Mouse (Mus musculus): ENCODE results near the gene Rassf5. TPM values are rescaled to one million over a fixed set of nuclear protein-coding genes. Genes with fewer than 3 reads are reported as not detected.

Gene Rassf5
- polyA plus RNA-seq, 2 experiments: 3.1 to 3.2 TPM

DNA sequence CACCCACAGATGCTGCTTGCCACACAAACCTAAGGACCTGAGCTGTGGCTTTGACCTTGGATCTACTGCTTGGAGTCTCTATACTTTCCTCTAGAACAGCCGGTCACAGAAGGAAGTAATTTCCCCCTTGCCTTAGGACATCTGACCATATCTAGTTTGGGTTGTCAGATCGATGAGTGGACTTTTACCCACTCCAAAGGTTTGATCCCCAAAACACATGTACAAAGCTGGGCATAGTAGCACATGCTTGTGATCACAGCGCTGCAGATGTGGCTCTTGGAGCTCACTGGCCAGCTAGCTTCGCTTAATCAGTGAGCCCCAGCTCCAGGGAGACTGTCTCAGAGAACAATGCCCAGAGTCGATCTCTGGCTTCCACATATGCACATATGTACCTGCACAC lies 37.0 kb downstream of the Rassf5 start:
- Histone ChIP-seq H3K27ac (replicated peaks; ENCODE audit: low read depth, low read length) (no peak overlapping the region), H3K36me3 (ENCODE audit: control insufficient read depth, insufficient read depth, low read length) (no peaks in the 10 kb centered on the region), H3K9me3 (ENCODE audit: control insufficient read depth, low read length) (no peaks in the 10 kb centered on the region)

DNA sequence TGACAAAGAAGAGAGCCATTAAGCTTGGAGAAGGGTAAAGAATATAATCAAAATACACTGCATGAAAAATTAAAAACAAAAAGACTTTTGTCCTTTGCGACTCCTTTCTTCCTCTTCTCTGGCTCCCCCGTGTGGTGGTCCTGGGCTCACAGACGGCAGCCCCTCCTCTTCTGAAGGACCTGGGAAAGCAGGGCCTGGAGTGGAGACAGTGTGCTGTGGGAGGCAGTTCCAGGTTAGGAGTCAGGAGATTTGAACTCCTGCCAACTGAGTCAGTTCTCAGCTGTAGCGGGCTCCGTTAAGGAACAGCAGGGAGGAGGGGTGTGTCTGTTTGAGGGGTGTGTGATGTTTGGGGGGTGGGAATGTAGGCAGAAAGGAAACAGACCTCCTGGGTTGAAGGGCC lies 37.5 kb downstream of the Rassf5 start:
- DNase-seq (ENCODE audit: low spot score) (peak; percentile 64), ATAC-seq (ENCODE audit: low FRiP score, low read depth) (peak; percentile 73; the same call in 1 of the 2 replicates)
- Histone ChIP-seq H3K9ac (ENCODE audit: low read depth, low read length, severe bottlenecking) (no peak overlapping the region), H3K4me1 (ENCODE audit: control insufficient read depth, insufficient read depth, low read length) (no peaks in the 10 kb centered on the region), H3K27ac (replicated peaks; ENCODE audit: low read depth, low read length) (no peak overlapping the region), H3K4me3 (replicated peaks; ENCODE audit: low read length) (no peak overlapping the region), H3K36me3 (ENCODE audit: control insufficient read depth, insufficient read depth, low read length) (no peaks in the 10 kb centered on the region), H3K9me3 (ENCODE audit: control insufficient read depth, low read length) (no peaks in the 10 kb centered on the region), H3K27me3 (ENCODE audit: control insufficient read depth, insufficient read depth, low read length) (no peaks in the 10 kb centered on the region), H3K4me2 (replicated peaks; ENCODE audit: low read depth, low read length, severe bottlenecking) (no peak overlapping the region)
- TF ChIP-seq POLR2A (IDR thresholded peaks at IDR 0.05; ENCODE audit: borderline replicate concordance, extremely low read depth, insufficient read depth, insufficient read length): no peak
- WGBS: 1% methylated on average over 5 of the region's 5 CpGs

More for the DNA sequence above, 37.0 kb downstream of the Rassf5 start:
- 82% methylated on average over 5 of the region's 5 CpGs for WGBS
- ATAC-seq (ENCODE audit: low FRiP score, low read depth) (no peak), DNase-seq (ENCODE audit: low spot score) (no peak)
- Histone ChIP-seq H3K4me2 (replicated peaks; ENCODE audit: low read depth, low read length, severe bottlenecking) (no peak overlapping the region), H3K27me3 (ENCODE audit: control insufficient read depth, insufficient read depth, low read length) (no peaks in the 10 kb centered on the region), H3K4me3 (replicated peaks; ENCODE audit: low read length) (no peak overlapping the region), H3K9ac (ENCODE audit: low read depth, low read length, severe bottlenecking) (no peak overlapping the region), H3K4me1 (ENCODE audit: control insufficient read depth, insufficient read depth, low read length) (peaks cover 2% of the 10 kb centered on the region)
- no peak for TF ChIP-seq POLR2A (IDR thresholded peaks at IDR 0.05; ENCODE audit: borderline replicate concordance, extremely low read depth, insufficient read depth, insufficient read length)

DNA sequence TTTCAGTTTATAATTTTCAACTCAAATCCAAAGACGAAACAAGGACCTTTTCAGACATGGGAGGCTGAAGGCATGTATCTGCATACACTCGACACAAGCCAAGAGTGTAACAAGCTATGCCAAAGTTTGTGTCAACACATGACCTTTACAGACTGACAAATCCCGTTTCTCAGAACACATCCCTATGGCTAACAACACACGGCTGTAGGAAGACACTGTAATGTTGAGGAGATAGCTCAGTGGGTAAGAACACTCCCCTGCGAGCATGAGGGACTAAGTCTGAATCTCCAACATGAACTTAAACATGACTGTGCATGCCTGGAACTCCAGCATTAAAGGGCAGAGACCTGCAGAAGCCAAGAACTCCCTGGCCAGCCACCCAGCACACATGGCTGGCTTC lies 38.7 kb downstream of the Rassf5 start:
- Histone ChIP-seq H3K9ac (ENCODE audit: low read depth, low read length, severe bottlenecking) (no peak overlapping the region), H3K4me2 (replicated peaks; ENCODE audit: low read depth, low read length, severe bottlenecking) (no peak overlapping the region), H3K27ac (replicated peaks; ENCODE audit: low read depth, low read length) (no peak overlapping the region), H3K4me3 (replicated peaks; ENCODE audit: low read length) (no peak overlapping the region), H3K9me3 (ENCODE audit: control insufficient read depth, low read length) (no peaks in the 10 kb centered on the region), H3K36me3 (ENCODE audit: control insufficient read depth, insufficient read depth, low read length) (no peaks in the 10 kb centered on the region), H3K27me3 (ENCODE audit: control insufficient read depth, insufficient read depth, low read length) (no peaks in the 10 kb centered on the region), H3K4me1 (ENCODE audit: control insufficient read depth, insufficient read depth, low read length) (no peaks in the 10 kb centered on the region)
- DNase-seq (ENCODE audit: low spot score) (no peak), ATAC-seq (ENCODE audit: low FRiP score, low read depth) (no peak)
- WGBS: 86% methylated on average over 5 of the region's 5 CpGs
- TF ChIP-seq POLR2A (IDR thresholded peaks at IDR 0.05; ENCODE audit: borderline replicate concordance, extremely low read depth, insufficient read depth, insufficient read length): no peak

DNA sequence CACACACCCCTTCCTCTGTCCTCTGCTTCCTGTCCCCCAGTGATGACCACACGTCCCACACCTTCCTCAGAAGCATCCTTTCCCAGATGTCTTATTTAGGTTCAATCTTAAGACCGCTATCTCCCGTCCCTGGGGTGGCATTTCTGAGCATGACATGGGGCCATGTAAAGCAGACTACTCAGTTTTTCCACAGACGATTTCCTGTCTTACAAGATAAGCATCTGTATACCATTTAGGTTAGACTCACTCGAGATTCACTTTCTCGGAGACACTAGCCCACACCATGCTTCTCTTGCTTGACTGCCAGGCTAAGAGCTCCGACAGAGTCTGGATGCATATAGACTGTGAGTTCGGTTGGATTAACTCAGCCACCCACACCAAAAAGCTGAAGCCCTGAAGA lies 40.6 kb downstream of the Rassf5 start:
- Histone ChIP-seq H3K4me2 (replicated peaks; ENCODE audit: low read depth, low read length, severe bottlenecking) (no peak overlapping the region), H3K27me3 (ENCODE audit: control insufficient read depth, insufficient read depth, low read length) (no peaks in the 10 kb centered on the region), H3K9ac (ENCODE audit: low read depth, low read length, severe bottlenecking) (no peak overlapping the region), H3K36me3 (ENCODE audit: control insufficient read depth, insufficient read depth, low read length) (no peaks in the 10 kb centered on the region), H3K27ac (replicated peaks; ENCODE audit: low read depth, low read length) (no peak overlapping the region), H3K4me1 (ENCODE audit: control insufficient read depth, insufficient read depth, low read length) (peaks cover 10% of the 10 kb centered on the region), H3K4me3 (replicated peaks; ENCODE audit: low read length) (no peak overlapping the region), H3K9me3 (ENCODE audit: control insufficient read depth, low read length) (no peaks in the 10 kb centered on the region)
- no peak for TF ChIP-seq POLR2A (IDR thresholded peaks at IDR 0.05; ENCODE audit: borderline replicate concordance, extremely low read depth, insufficient read depth, insufficient read length)
- DNase-seq (ENCODE audit: low spot score) (no peak), ATAC-seq (ENCODE audit: low FRiP score, low read depth) (no peak)
- WGBS: 74% methylated on average over 8 of the region's 8 CpGs

- 91% methylated on average over 4 of the region's 4 CpGs for WGBS
- Histone ChIP-seq H3K4me2 (replicated peaks; ENCODE audit: low read depth, low read length, severe bottlenecking) (no peak overlapping the region), H3K27me3 (ENCODE audit: control insufficient read depth, insufficient read depth, low read length) (no peaks in the 10 kb centered on the region), H3K4me3 (replicated peaks; ENCODE audit: low read length) (no peak overlapping the region), H3K4me1 (ENCODE audit: control insufficient read depth, insufficient read depth, low read length) (peaks cover 24% of the 10 kb centered on the region), H3K27ac (replicated peaks; ENCODE audit: low read depth, low read length) (no peak overlapping the region), H3K9ac (ENCODE audit: low read depth, low read length, severe bottlenecking) (no peak overlapping the region), H3K36me3 (ENCODE audit: control insufficient read depth, insufficient read depth, low read length) (no peaks in the 10 kb centered on the region), H3K9me3 (ENCODE audit: control insufficient read depth, low read length) (no peaks in the 10 kb centered on the region)
- no peak for TF ChIP-seq POLR2A (IDR thresholded peaks at IDR 0.05; ENCODE audit: borderline replicate concordance, extremely low read depth, insufficient read depth, insufficient read length)
- ATAC-seq (ENCODE audit: low FRiP score, low read depth): no peak
- no peak for DNase-seq (ENCODE audit: low spot score)
Measured at GRCm38 (mm10) chr1:131201391-131201790, 43.7 kb downstream of the Rassf5 start.

GRCm38 (mm10) chr1:131200588-131200987 lies 44.5 kb downstream of the Rassf5 start:
- H3K4me1 ChIP-seq (ENCODE audit: control insufficient read depth, insufficient read depth, low read length): peaks cover 24% of the 10 kb centered on the region
- H3K27me3 ChIP-seq (ENCODE audit: control insufficient read depth, insufficient read depth, low read length): no peaks in the 10 kb centered on the region
- H3K9me3 ChIP-seq (ENCODE audit: control insufficient read depth, low read length): no peaks in the 10 kb centered on the region
- no peak overlapping the region for H3K4me2 ChIP-seq (replicated peaks; ENCODE audit: low read depth, low read length, severe bottlenecking)
- TF ChIP-seq POLR2A (IDR thresholded peaks at IDR 0.05; ENCODE audit: borderline replicate concordance, extremely low read depth, insufficient read depth, insufficient read length): no peak
- no peak overlapping the region for H3K9ac ChIP-seq (ENCODE audit: low read depth, low read length, severe bottlenecking)
- no peak overlapping the region for H3K27ac ChIP-seq (replicated peaks; ENCODE audit: low read depth, low read length)
- WGBS: 32% methylated on average over 10 of the region's 10 CpGs
- DNase-seq (ENCODE audit: low spot score) (peak; percentile 37), ATAC-seq (ENCODE audit: low FRiP score, low read depth) (peak; percentile 27; the same call in 1 of the 2 replicates)
- no peaks in the 10 kb centered on the region for H3K36me3 ChIP-seq (ENCODE audit: control insufficient read depth, insufficient read depth, low read length)
- H3K4me3 ChIP-seq (replicated peaks; ENCODE audit: low read length): no peak overlapping the region

All from limb, embryonic 14.5 days (tissue).